Comparison of ENCODE assay signal across 11 mouse cellular contexts in the genomic region with DNA sequence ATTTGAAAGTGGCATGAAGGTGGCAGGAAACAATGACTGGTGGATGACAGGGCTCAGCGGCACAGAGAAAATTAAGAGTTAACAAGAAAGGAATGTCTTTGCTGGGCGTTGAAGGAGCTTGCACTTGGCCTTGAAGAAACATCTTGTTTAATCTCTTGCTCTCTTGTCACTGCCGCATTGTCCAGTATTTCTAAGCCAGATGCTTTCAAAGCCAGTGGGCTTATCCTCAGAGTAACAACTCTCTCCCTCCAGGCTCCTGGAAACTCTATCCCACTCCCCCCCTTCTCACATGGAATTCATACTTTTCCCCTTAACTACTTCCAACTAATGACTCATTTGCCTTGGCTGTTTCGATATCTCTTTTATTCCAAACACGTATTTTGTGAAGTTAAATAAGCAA.
A peak's percentile ranks its signal among the peaks of the same experiment; 100 is the strongest.
DNase-seq lines count a peak whose midpoint lies in the region; ATAC-seq and TF ChIP-seq lines count a peak whose summit lies in the region.
"Had no signal": no experiment of that assay in that cellular context is flagged by ENCODE, and none has a peak within 500 bp of the region (broad histone marks: within the 10 kb centered on the region; RNA-seq: fewer than 3 reads in every experiment).

No protein-coding gene starts in this region.

- H3K4me3 ChIP-seq in liver, postnatal 0 days (ENCODE audit: low read depth, low read length) = no peak overlapping the region
- H3K4me3 ChIP-seq in liver, embryonic 12.5 days = no peak overlapping the region
- H3K4me3 ChIP-seq in forebrain, embryonic 15.5 days = no peak overlapping the region
- no peak overlapping the region for H3K4me3 ChIP-seq in heart, postnatal 0 days (ENCODE audit: low read depth, low read length)
- H3K4me3 ChIP-seq: megakaryocyte, embryonic 14.5 days had no signal

- 78% methylated on average over 5 of the region's 5 CpGs for WGBS in liver, postnatal 0 days (ENCODE audit: insufficient replicate concordance)
- 77% methylated on average over 5 of the region's 5 CpGs for WGBS in liver, embryonic 12.5 days (ENCODE audit: insufficient replicate concordance)
- WGBS in forebrain, embryonic 15.5 days = 25% methylated on average over 5 of the region's 5 CpGs
- WGBS in heart, postnatal 0 days = 33% methylated on average over 5 of the region's 5 CpGs

- no peaks in the 10 kb centered on the region for H3K9me3 ChIP-seq in liver, postnatal 0 days (ENCODE audit: low read length)
- no peaks in the 10 kb centered on the region for H3K9me3 ChIP-seq in liver, embryonic 12.5 days (replicated peaks)
- no peaks in the 10 kb centered on the region for H3K9me3 ChIP-seq in forebrain, embryonic 15.5 days
- H3K9me3 ChIP-seq in heart, postnatal 0 days (replicated peaks; ENCODE audit: control insufficient read depth, low read length) = no peaks in the 10 kb centered on the region
- H3K9me3 ChIP-seq: G1E had no signal

- H3K4me1 ChIP-seq in liver, postnatal 0 days (ENCODE audit: insufficient read depth) = peaks cover 5% of the 10 kb centered on the region; the same call in 1 of the 2 replicates
- peaks cover 9% of the 10 kb centered on the region for H3K4me1 ChIP-seq in liver, embryonic 12.5 days
- H3K4me1 ChIP-seq in forebrain, embryonic 15.5 days = peaks cover 29% of the 10 kb centered on the region
- H3K4me1 ChIP-seq in heart, postnatal 0 days (ENCODE audit: control insufficient read depth, insufficient read depth) = peaks cover 34% of the 10 kb centered on the region
- H3K4me1 ChIP-seq: megakaryocyte, embryonic 14.5 days had no signal

- H3K27me3 ChIP-seq in liver, postnatal 0 days (ENCODE audit: insufficient read depth, low read length) = no peaks in the 10 kb centered on the region
- no peaks in the 10 kb centered on the region for H3K27me3 ChIP-seq in liver, embryonic 12.5 days (replicated peaks)
- no peaks in the 10 kb centered on the region for H3K27me3 ChIP-seq in forebrain, embryonic 15.5 days
- H3K27me3 ChIP-seq in heart, postnatal 0 days (ENCODE audit: control insufficient read depth, insufficient read depth, low read length) = no peaks in the 10 kb centered on the region
- H3K27me3 ChIP-seq: megakaryocyte, embryonic 14.5 days had no signal

- no peaks in the 10 kb centered on the region for H3K36me3 ChIP-seq in liver, postnatal 0 days (replicated peaks; ENCODE audit: insufficient read depth, low read length)
- H3K36me3 ChIP-seq in liver, embryonic 12.5 days = peaks cover 4% of the 10 kb centered on the region
- no peaks in the 10 kb centered on the region for H3K36me3 ChIP-seq in forebrain, embryonic 15.5 days
- H3K36me3 ChIP-seq in heart, postnatal 0 days (replicated peaks; ENCODE audit: control insufficient read depth, insufficient read depth, low read length) = peaks cover 5% of the 10 kb centered on the region; the same call in 1 of the 2 replicates

- no peak for ATAC-seq in liver, postnatal 0 days
- no peak for ATAC-seq in liver, embryonic 12.5 days
- ATAC-seq in forebrain, embryonic 15.5 days (replicated peaks) = no peak
- ATAC-seq in heart, postnatal 0 days (ENCODE audit: insufficient read depth, low read depth) = no peak

- TF ChIP-seq EP300 in liver, postnatal 0 days (IDR thresholded peaks at IDR 0.05; ENCODE audit: low read depth) = no peak
- TF ChIP-seq EP300 in heart, postnatal 0 days (IDR thresholded peaks at IDR 0.05; ENCODE audit: low read depth) = no peak

- no peak for TF ChIP-seq CTCF in liver, postnatal 0 days (IDR thresholded peaks at IDR 0.05; ENCODE audit: low read depth)
- TF ChIP-seq CTCF in heart, postnatal 0 days (IDR thresholded peaks at IDR 0.05; ENCODE audit: low read depth) = no peak

- no peak for DNase-seq in liver, postnatal 0 days
- peak; percentile 45 for DNase-seq in heart, postnatal 0 days (ENCODE audit: low spot score)
- peak; percentile 42 for DNase-seq in skeletal muscle tissue, adult 2 months (ENCODE audit: low read depth, low spot score)
- DNase-seq in embryo, embryonic 10 days (ENCODE audit: low spot score) = no peak
- DNase-seq in right cerebral cortex, adult 2 months (ENCODE audit: low spot score in 2 of 2) = no peak
- DNase-seq in embryo, embryonic 10.5 days (ENCODE audit: low spot score) = no peak
- DNase-seq: thymus, postnatal 25 days had no signal

- no peak overlapping the region for H3K4me2 ChIP-seq in liver, postnatal 0 days (ENCODE audit: low read depth, low read length)
- no peak overlapping the region for H3K4me2 ChIP-seq in liver, embryonic 12.5 days
- H3K4me2 ChIP-seq in forebrain, embryonic 15.5 days (replicated peaks) = no peak overlapping the region
- H3K4me2 ChIP-seq in heart, postnatal 0 days (ENCODE audit: low read depth, low read length) = peak overlapping the region; percentile 68

- 0 out of 2 replicates have a peak overlapping the region, but pooled peaks have one; percentile 16 for H3K9ac ChIP-seq in liver, postnatal 0 days (replicated peaks)
- no peak overlapping the region for H3K9ac ChIP-seq in liver, embryonic 12.5 days
- no peak overlapping the region for H3K9ac ChIP-seq in forebrain, embryonic 15.5 days (replicated peaks)
- no peak overlapping the region for H3K9ac ChIP-seq in heart, postnatal 0 days (replicated peaks; ENCODE audit: low read depth, low read length)

- H3K27ac ChIP-seq in liver, postnatal 0 days (ENCODE audit: low read depth) = peak overlapping the region; percentile 64; the same call in 1 of the 2 replicates
- H3K27ac ChIP-seq in liver, embryonic 12.5 days = no peak overlapping the region; the same call in 1 of the 2 replicates
- peak overlapping the region; percentile 57 for H3K27ac ChIP-seq in forebrain, embryonic 15.5 days (replicated peaks)
- peak overlapping the region; percentile 97 for H3K27ac ChIP-seq in heart, postnatal 0 days (ENCODE audit: low read depth)

Comparison
In these comparisons a context has a peak if more than half of its experiments do, and no peak if none do; other contexts are left out.
1. DNase-seq: peak in heart, postnatal 0 days (single experiment) and skeletal muscle tissue, adult 2 months (single experiment); none in liver, postnatal 0 days (single experiment), embryo, embryonic 10 days (single experiment), right cerebral cortex, adult 2 months (0 of 2) and embryo, embryonic 10.5 days (single experiment).